Mouse (Mus musculus): Measurements from ENCODE around the gene Bbx.

Gene Bbx

GRCm38 (mm10) chr16:50395928-50396612, 36.1 kb downstream of the Bbx start:
- DNase-seq: no peak

GRCm38 (mm10) chr16:50388499-50388898, 43.7 kb downstream of the Bbx start:
- DNase-seq: no peak

GRCm38 (mm10) chr16:50383541-50383940, 48.6 kb downstream of the Bbx start:
- no peak for DNase-seq

- peak; percentile 5 to 15 for DNase-seq
Observed at GRCm38 (mm10) chr16:50381351-50381746, 50.8 kb downstream of the Bbx start.

- peak; percentile 57 to 84 for DNase-seq
Observed at GRCm38 (mm10) chr16:50380682-50381350, 51.4 kb downstream of the Bbx start.

- DNase-seq: no peak
Observed at GRCm38 (mm10) chr16:50380232-50380631, 52.0 kb downstream of the Bbx start.

GRCm38 (mm10) chr16:50374611-50375010, 57.6 kb downstream of the Bbx start:
- peak; percentile 38 to 73 for DNase-seq

- no peak for DNase-seq
Observed at GRCm38 (mm10) chr16:50373685-50374084, 58.5 kb downstream of the Bbx start.

GRCm38 (mm10) chr16:50372543-50372942, 59.6 kb downstream of the Bbx start:
- DNase-seq: no peak

GRCm38 (mm10) chr16:50371460-50371859, 60.7 kb downstream of the Bbx start:
- no peak for DNase-seq

- DNase-seq: no peak
Observed at GRCm38 (mm10) chr16:50370423-50370822, 61.8 kb downstream of the Bbx start.

- no peak for DNase-seq
Observed at GRCm38 (mm10) chr16:50366556-50366955, 65.6 kb downstream of the Bbx start.

- peak; percentile 68 to 74 for DNase-seq
Observed at GRCm38 (mm10) chr16:50364189-50365059, 67.8 kb downstream of the Bbx start.

GRCm38 (mm10) chr16:50363443-50364188, 68.6 kb downstream of the Bbx start:
- DNase-seq: peak; percentile 16 to 33

- no peak for DNase-seq
Observed at GRCm38 (mm10) chr16:50360631-50361030, 71.6 kb downstream of the Bbx start.

GRCm38 (mm10) chr16:50329684-50330083, 102.5 kb downstream of the Bbx start:
- no peak for DNase-seq

- no peak for DNase-seq
Observed at GRCm38 (mm10) chr16:50324746-50325145, 107.4 kb downstream of the Bbx start.

GRCm38 (mm10) chr16:50324292-50324691, 107.9 kb downstream of the Bbx start:
- no peak for DNase-seq

- no peak for DNase-seq
Observed at GRCm38 (mm10) chr16:50321368-50321767, 110.8 kb downstream of the Bbx start.

- no peak for DNase-seq
Observed at GRCm38 (mm10) chr16:50318255-50318654, 113.9 kb downstream of the Bbx start.

GRCm38 (mm10) chr16:50315349-50315969, 116.7 kb downstream of the Bbx start:
- DNase-seq: no peak

GRCm38 (mm10) chr16:50311588-50311987, 120.6 kb downstream of the Bbx start:
- no peak for DNase-seq

Measured in kidney, postnatal 36 days (tissue).